Mouse (Mus musculus): Measurements from ENCODE around the gene Agbl4. TPM values are rescaled to one million over a fixed set of nuclear protein-coding genes. Genes with fewer than 3 reads are reported as not detected.

The Agbl4 gene
- polyA plus RNA-seq, 1 experiment, result 79.8 TPM

DNA sequence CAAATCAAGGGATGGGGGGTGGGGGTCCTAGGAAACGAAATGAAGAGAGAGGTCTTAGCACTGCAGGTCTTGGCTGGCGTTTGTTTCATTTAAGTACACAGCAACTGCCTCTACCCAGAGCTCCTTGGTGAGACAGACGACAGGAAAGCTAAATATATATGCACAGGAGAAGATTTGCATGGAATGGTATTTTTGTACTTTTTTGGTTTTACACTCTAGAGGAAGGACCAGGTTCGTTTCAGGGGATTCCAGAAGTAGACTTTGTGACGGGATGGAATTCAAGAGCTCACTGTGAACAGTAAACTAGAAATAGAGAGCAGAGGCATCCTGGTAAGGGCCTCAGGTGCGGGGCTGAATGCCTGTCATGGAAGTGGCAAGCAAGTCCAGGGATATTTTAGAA, 1024.3 kb downstream of the Agbl4 start:
- no peak overlapping the region for H3K27ac ChIP-seq (ENCODE audit: control insufficient read depth, insufficient read depth, low read depth, low read length)
- H3K36me3 ChIP-seq (ENCODE audit: control insufficient read depth, insufficient read depth, low read length), result no peaks in the 10 kb centered on the region
- H3K27me3 ChIP-seq (ENCODE audit: control insufficient read depth, insufficient read depth, low read length), result no peaks in the 10 kb centered on the region
- TF ChIP-seq POLR2A (IDR thresholded peaks at IDR 0.05; ENCODE audit: control insufficient read depth, low read depth, low read length) (no peak), CTCF (IDR thresholded peaks at IDR 0.05; ENCODE audit: control insufficient read depth, insufficient read depth, insufficient replicate concordance, low read depth, low read length) (no peak)
- no peak overlapping the region for H3K4me3 ChIP-seq (ENCODE audit: control insufficient read depth, low read depth, low read length)
- H3K4me1 ChIP-seq (ENCODE audit: control insufficient read depth, insufficient read depth, low read length), result no peaks in the 10 kb centered on the region

GRCm38 (mm10) chr4:111424371-111424950, 1027.0 kb downstream of the Agbl4 start:
- TF ChIP-seq POLR2A (IDR thresholded peaks at IDR 0.05; ENCODE audit: control insufficient read depth, low read depth, low read length) (no peak), CTCF (IDR thresholded peaks at IDR 0.05; ENCODE audit: control insufficient read depth, insufficient read depth, insufficient replicate concordance, low read depth, low read length) (no peak)
- H3K4me1 ChIP-seq (ENCODE audit: control insufficient read depth, insufficient read depth, low read length), result no peaks in the 10 kb centered on the region
- H3K4me3 ChIP-seq (ENCODE audit: control insufficient read depth, low read depth, low read length), result no peak overlapping the region
- no peaks in the 10 kb centered on the region for H3K27me3 ChIP-seq (ENCODE audit: control insufficient read depth, insufficient read depth, low read length)
- H3K27ac ChIP-seq (ENCODE audit: control insufficient read depth, insufficient read depth, low read depth, low read length), result no peak overlapping the region
- no peaks in the 10 kb centered on the region for H3K36me3 ChIP-seq (ENCODE audit: control insufficient read depth, insufficient read depth, low read length)

DNA sequence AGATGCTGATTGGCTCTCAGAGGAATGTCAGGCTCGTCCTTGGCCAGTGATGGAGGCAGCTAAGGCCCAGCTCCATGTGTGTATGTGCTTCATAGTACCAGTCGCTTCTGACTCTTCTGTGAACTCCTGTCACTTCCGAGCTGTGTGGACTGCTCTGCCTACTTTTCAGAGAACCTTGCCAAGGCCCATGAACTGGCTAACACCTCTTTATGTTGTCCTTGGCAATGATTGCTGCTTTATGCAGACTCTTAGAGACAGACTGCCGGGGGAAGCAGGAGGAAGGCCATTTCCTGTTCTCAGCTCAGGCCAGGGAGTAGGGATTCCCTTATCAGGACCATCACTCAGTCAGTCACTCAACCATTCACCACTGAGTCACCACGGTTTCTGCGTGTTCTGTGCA, 1027.7 kb downstream of the Agbl4 start:
- Histone ChIP-seq H3K27ac (ENCODE audit: control insufficient read depth, insufficient read depth, low read depth, low read length) (no peak overlapping the region), H3K27me3 (ENCODE audit: control insufficient read depth, insufficient read depth, low read length) (no peaks in the 10 kb centered on the region), H3K36me3 (ENCODE audit: control insufficient read depth, insufficient read depth, low read length) (no peaks in the 10 kb centered on the region), H3K4me1 (ENCODE audit: control insufficient read depth, insufficient read depth, low read length) (no peaks in the 10 kb centered on the region), H3K4me3 (ENCODE audit: control insufficient read depth, low read depth, low read length) (no peak overlapping the region)
- no peak for TF ChIP-seq CTCF (IDR thresholded peaks at IDR 0.05; ENCODE audit: control insufficient read depth, insufficient read depth, insufficient replicate concordance, low read depth, low read length)
- no peak for TF ChIP-seq POLR2A (IDR thresholded peaks at IDR 0.05; ENCODE audit: control insufficient read depth, low read depth, low read length)

DNA sequence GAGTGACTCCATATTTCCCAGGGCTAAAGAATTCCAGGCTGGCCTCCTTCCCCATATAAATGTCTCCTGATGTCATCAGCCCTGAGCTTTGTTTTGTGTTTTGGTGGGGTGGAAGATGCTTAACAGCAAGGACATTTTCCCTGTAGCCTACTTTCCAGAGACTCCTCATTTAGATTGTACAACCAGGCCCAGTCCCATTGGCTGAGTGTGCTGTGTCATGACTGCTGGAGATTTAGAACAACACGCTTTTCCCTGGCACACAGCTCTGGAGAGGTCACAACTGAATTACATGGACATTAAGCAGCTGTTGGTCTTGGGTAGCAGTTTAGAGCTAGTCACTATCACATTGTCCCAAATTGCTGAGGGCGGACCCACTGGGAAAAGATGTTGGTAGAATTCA, 1033.7 kb downstream of the Agbl4 start:
- H3K4me1 ChIP-seq (ENCODE audit: control insufficient read depth, insufficient read depth, low read length), result no peaks in the 10 kb centered on the region
- H3K4me3 ChIP-seq (ENCODE audit: control insufficient read depth, low read depth, low read length), result no peak overlapping the region
- no peaks in the 10 kb centered on the region for H3K27me3 ChIP-seq (ENCODE audit: control insufficient read depth, insufficient read depth, low read length)
- TF ChIP-seq CTCF (IDR thresholded peaks at IDR 0.05; ENCODE audit: control insufficient read depth, insufficient read depth, insufficient replicate concordance, low read depth, low read length) (no peak), POLR2A (IDR thresholded peaks at IDR 0.05; ENCODE audit: control insufficient read depth, low read depth, low read length) (no peak)
- no peak overlapping the region for H3K27ac ChIP-seq (ENCODE audit: control insufficient read depth, insufficient read depth, low read depth, low read length)
- H3K36me3 ChIP-seq (ENCODE audit: control insufficient read depth, insufficient read depth, low read length), result no peaks in the 10 kb centered on the region

- no peak for TF ChIP-seq POLR2A (IDR thresholded peaks at IDR 0.05; ENCODE audit: control insufficient read depth, low read depth, low read length)
- no peak for TF ChIP-seq CTCF (IDR thresholded peaks at IDR 0.05; ENCODE audit: control insufficient read depth, insufficient read depth, insufficient replicate concordance, low read depth, low read length)
- no peaks in the 10 kb centered on the region for H3K36me3 ChIP-seq (ENCODE audit: control insufficient read depth, insufficient read depth, low read length)
- H3K4me3 ChIP-seq (ENCODE audit: control insufficient read depth, low read depth, low read length), result no peak overlapping the region
- H3K4me1 ChIP-seq (ENCODE audit: control insufficient read depth, insufficient read depth, low read length), result no peaks in the 10 kb centered on the region
- H3K27ac ChIP-seq (ENCODE audit: control insufficient read depth, insufficient read depth, low read depth, low read length), result no peak overlapping the region
- no peaks in the 10 kb centered on the region for H3K27me3 ChIP-seq (ENCODE audit: control insufficient read depth, insufficient read depth, low read length)
These were observed 1034.6 kb downstream of the Agbl4 start for GRCm38 (mm10) chr4:111432013-111432412.

DNA sequence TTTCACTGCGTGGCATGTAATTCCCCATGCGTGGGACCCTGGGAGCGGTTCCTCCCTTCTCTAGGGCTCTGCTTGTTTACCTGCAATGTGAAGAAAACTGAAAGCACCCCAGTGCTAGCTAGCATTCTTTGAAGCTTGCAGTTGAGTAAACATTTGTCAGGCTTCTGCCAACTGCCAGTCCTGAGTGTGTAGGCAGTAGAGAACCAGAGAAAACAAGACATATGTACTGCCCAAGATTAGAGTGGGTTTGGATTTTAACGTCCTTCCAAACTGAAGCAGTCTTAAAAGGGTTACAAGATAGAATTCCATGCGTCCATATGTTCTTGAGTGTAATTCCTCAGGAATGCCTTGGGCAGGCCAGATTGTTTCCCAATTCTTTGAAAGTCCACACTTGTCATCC, 1035.0 kb downstream of the Agbl4 start:
- no peak for TF ChIP-seq CTCF (IDR thresholded peaks at IDR 0.05; ENCODE audit: control insufficient read depth, insufficient read depth, insufficient replicate concordance, low read depth, low read length)
- no peak for TF ChIP-seq POLR2A (IDR thresholded peaks at IDR 0.05; ENCODE audit: control insufficient read depth, low read depth, low read length)
- no peaks in the 10 kb centered on the region for H3K4me1 ChIP-seq (ENCODE audit: control insufficient read depth, insufficient read depth, low read length)
- H3K36me3 ChIP-seq (ENCODE audit: control insufficient read depth, insufficient read depth, low read length), result no peaks in the 10 kb centered on the region
- no peak overlapping the region for H3K27ac ChIP-seq (ENCODE audit: control insufficient read depth, insufficient read depth, low read depth, low read length)
- H3K4me3 ChIP-seq (ENCODE audit: control insufficient read depth, low read depth, low read length), result no peak overlapping the region
- no peaks in the 10 kb centered on the region for H3K27me3 ChIP-seq (ENCODE audit: control insufficient read depth, insufficient read depth, low read length)

GRCm38 (mm10) chr4:111441709-111442108, 1044.2 kb downstream of the Agbl4 start:
- TF ChIP-seq POLR2A (IDR thresholded peaks at IDR 0.05; ENCODE audit: control insufficient read depth, low read depth, low read length), result no peak
- no peak for TF ChIP-seq CTCF (IDR thresholded peaks at IDR 0.05; ENCODE audit: control insufficient read depth, insufficient read depth, insufficient replicate concordance, low read depth, low read length)
- no peak overlapping the region for H3K4me3 ChIP-seq (ENCODE audit: control insufficient read depth, low read depth, low read length)
- H3K36me3 ChIP-seq (ENCODE audit: control insufficient read depth, insufficient read depth, low read length), result no peaks in the 10 kb centered on the region
- no peak overlapping the region for H3K27ac ChIP-seq (ENCODE audit: control insufficient read depth, insufficient read depth, low read depth, low read length)
- no peaks in the 10 kb centered on the region for H3K4me1 ChIP-seq (ENCODE audit: control insufficient read depth, insufficient read depth, low read length)
- H3K27me3 ChIP-seq (ENCODE audit: control insufficient read depth, insufficient read depth, low read length), result no peaks in the 10 kb centered on the region

Measured in testis, adult 2 months (tissue).